Mouse (Mus musculus): ENCODE results near the gene Hoxa7.

DNA sequence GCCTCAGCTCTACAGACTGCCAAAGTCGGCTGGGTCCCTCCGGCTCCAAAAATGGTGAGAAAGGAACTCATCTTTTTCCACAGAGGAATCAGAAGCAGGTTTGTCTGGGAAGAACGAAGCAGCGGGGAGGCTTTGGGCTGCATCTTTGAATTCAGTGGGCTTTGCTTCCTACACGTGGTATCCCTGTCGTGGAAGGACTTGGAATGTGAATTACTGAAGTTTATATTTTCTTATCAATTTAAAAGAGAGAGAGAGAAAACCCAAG lies 41.6 kb upstream of the Hoxa7 start:
- TF ChIP-seq CTCF (IDR thresholded peaks at IDR 0.05) (no peak), POLR2A (IDR thresholded peaks at IDR 0.05; ENCODE audit: insufficient read depth, low read depth, low read length) (no peak), EP300 (IDR thresholded peaks at IDR 0.05; ENCODE audit: insufficient read depth, low read depth, low read length) (no peak)
